Mouse (Mus musculus) stomach, postnatal 0 days (tissue): Measurements from ENCODE around the gene Zfp874a.
"Not testable (repeated sequence)": the region's sequence is repeated elsewhere in the genome, so short reads cannot be mapped to it uniquely, and the experiment has no call there.

Source experiments
- CTCF ChIP-seq: IDR thresholded peaks from 2 replicates; pipeline ENCODE4 v1.5.1; 2016; ENCODE audit warnings: antibody characterized with exemption, low read depth, mild to moderate bottlenecking, moderate library complexity
- EP300 ChIP-seq: optimal IDR thresholded peaks from 2 replicates; pipeline ENCODE3; 2016; ENCODE audit warnings: antibody characterized with exemption

DNA sequence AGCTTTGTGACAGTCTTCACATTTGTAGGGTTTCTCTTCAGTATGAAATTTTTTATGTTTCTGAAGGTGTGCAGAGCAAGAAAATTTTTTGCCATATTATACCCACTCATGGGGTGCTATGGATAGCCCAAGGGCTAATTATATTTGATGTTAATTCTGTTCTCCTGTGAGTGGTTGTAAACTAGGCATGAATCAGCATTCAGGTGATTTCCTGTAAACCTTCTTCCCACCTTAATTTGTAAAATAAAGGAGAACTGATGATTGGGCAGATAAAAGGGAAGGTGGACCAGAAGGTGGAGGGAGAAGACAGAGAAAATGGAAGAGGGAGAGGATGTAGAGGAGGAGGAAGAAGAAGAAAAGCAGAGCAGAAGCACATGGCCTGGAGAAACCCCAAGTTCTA, 25.7 kb downstream of the Zfp874a start:
- TF ChIP-seq CTCF, EP300: not testable (repeated sequence)
